Mouse (Mus musculus): ENCODE results near the gene Lmtk3.

Lmtk3 gene

GRCm38 (mm10) chr7:45802551-45802950, 19.0 kb downstream of the Lmtk3 start:
- no peak for ATAC-seq (ENCODE audit: insufficient number of reproducible peaks, low FRiP score, low TSS enrichment)

GRCm38 (mm10) chr7:45805941-45806340, 22.4 kb downstream of the Lmtk3 start:
- ATAC-seq (ENCODE audit: insufficient number of reproducible peaks, low FRiP score, low TSS enrichment): no peak

- no peak for ATAC-seq (ENCODE audit: insufficient number of reproducible peaks, low FRiP score, low TSS enrichment)
Observed at GRCm38 (mm10) chr7:45808471-45808870, 24.9 kb downstream of the Lmtk3 start.

- ATAC-seq (ENCODE audit: insufficient number of reproducible peaks, low FRiP score, low TSS enrichment): no peak
Observed at GRCm38 (mm10) chr7:45809276-45810075, 25.9 kb downstream of the Lmtk3 start.

- no peak for ATAC-seq (ENCODE audit: insufficient number of reproducible peaks, low FRiP score, low TSS enrichment)
Observed at GRCm38 (mm10) chr7:45812921-45813320, 29.4 kb downstream of the Lmtk3 start.

- ATAC-seq (ENCODE audit: insufficient number of reproducible peaks, low FRiP score, low TSS enrichment): peak; percentile 96
Observed at GRCm38 (mm10) chr7:45813787-45814779, 30.5 kb downstream of the Lmtk3 start, which contains the start of gene Cyth2. Gene Cyth2 (minus strand): TSS chr7:45814581.

GRCm38 (mm10) chr7:45814841-45815240, 31.3 kb downstream of the Lmtk3 start:
- no peak for ATAC-seq (ENCODE audit: insufficient number of reproducible peaks, low FRiP score, low TSS enrichment)

GRCm38 (mm10) chr7:45815323-45815983, 31.9 kb downstream of the Lmtk3 start:
- ATAC-seq (ENCODE audit: insufficient number of reproducible peaks, low FRiP score, low TSS enrichment): no peak

GRCm38 (mm10) chr7:45815984-45816351, 32.4 kb downstream of the Lmtk3 start:
- ATAC-seq (ENCODE audit: insufficient number of reproducible peaks, low FRiP score, low TSS enrichment): no peak

- no peak for ATAC-seq (ENCODE audit: insufficient number of reproducible peaks, low FRiP score, low TSS enrichment)
Observed at GRCm38 (mm10) chr7:45819843-45820242, 36.3 kb downstream of the Lmtk3 start.

- ATAC-seq (ENCODE audit: insufficient number of reproducible peaks, low FRiP score, low TSS enrichment): no peak
Observed at GRCm38 (mm10) chr7:45820913-45821312, 37.4 kb downstream of the Lmtk3 start.

- no peak for ATAC-seq (ENCODE audit: insufficient number of reproducible peaks, low FRiP score, low TSS enrichment)
Observed at GRCm38 (mm10) chr7:45824598-45824997, 41.1 kb downstream of the Lmtk3 start, which contains the start of gene Kcnj14. Gene Kcnj14 (minus strand): TSS chr7:45824782.

- no peak for ATAC-seq (ENCODE audit: insufficient number of reproducible peaks, low FRiP score, low TSS enrichment)
Observed at GRCm38 (mm10) chr7:45826631-45827030, 43.1 kb downstream of the Lmtk3 start.

- peak; percentile 72; the same call in 1 of the 2 replicates for ATAC-seq (ENCODE audit: insufficient number of reproducible peaks, low FRiP score, low TSS enrichment)
Observed at GRCm38 (mm10) chr7:45830427-45831127, 47.0 kb downstream of the Lmtk3 start, which contains the start of gene Grwd1. Gene Grwd1 (minus strand): TSS chr7:45830944.

- no peak for ATAC-seq (ENCODE audit: insufficient number of reproducible peaks, low FRiP score, low TSS enrichment)
Observed at GRCm38 (mm10) chr7:45831128-45831525, 47.6 kb downstream of the Lmtk3 start.

- no peak for ATAC-seq (ENCODE audit: insufficient number of reproducible peaks, low FRiP score, low TSS enrichment)
Observed at GRCm38 (mm10) chr7:45832428-45832827, 48.9 kb downstream of the Lmtk3 start.

GRCm38 (mm10) chr7:45833148-45833790, 49.7 kb downstream of the Lmtk3 start:
- ATAC-seq (ENCODE audit: insufficient number of reproducible peaks, low FRiP score, low TSS enrichment): no peak

- ATAC-seq (ENCODE audit: insufficient number of reproducible peaks, low FRiP score, low TSS enrichment): no peak
Observed at GRCm38 (mm10) chr7:45833924-45834323, 50.4 kb downstream of the Lmtk3 start.
